Mouse (Mus musculus): Measurements from ENCODE around the gene Btbd6. TPM values are rescaled to one million over a fixed set of nuclear protein-coding genes. Genes with fewer than 3 reads are reported as not detected.

Btbd6 gene
- polyA plus RNA-seq, 1 experiment from 2014 or later: 21.9 TPM

GRCm38 (mm10) chr12:113013021-113013491, 36.8 kb downstream of the Btbd6 start:
- 48% methylated on average over 3 of the region's 3 CpGs for WGBS
- Histone ChIP-seq H3K27ac (peak overlapping the region; percentile 95), H3K4me3 (replicated peaks) (no peak overlapping the region), H3K36me3 (no peaks in the 10 kb centered on the region), H3K4me1 (peaks cover 31% of the 10 kb centered on the region), H3K9ac (no peak overlapping the region), H3K4me2 (peak overlapping the region; percentile 87), H3K27me3 (replicated peaks) (no peaks in the 10 kb centered on the region), H3K9me3 (no peaks in the 10 kb centered on the region)
- ATAC-seq (ENCODE audit: insufficient read depth, low FRiP score, low read depth): no peak

DNA sequence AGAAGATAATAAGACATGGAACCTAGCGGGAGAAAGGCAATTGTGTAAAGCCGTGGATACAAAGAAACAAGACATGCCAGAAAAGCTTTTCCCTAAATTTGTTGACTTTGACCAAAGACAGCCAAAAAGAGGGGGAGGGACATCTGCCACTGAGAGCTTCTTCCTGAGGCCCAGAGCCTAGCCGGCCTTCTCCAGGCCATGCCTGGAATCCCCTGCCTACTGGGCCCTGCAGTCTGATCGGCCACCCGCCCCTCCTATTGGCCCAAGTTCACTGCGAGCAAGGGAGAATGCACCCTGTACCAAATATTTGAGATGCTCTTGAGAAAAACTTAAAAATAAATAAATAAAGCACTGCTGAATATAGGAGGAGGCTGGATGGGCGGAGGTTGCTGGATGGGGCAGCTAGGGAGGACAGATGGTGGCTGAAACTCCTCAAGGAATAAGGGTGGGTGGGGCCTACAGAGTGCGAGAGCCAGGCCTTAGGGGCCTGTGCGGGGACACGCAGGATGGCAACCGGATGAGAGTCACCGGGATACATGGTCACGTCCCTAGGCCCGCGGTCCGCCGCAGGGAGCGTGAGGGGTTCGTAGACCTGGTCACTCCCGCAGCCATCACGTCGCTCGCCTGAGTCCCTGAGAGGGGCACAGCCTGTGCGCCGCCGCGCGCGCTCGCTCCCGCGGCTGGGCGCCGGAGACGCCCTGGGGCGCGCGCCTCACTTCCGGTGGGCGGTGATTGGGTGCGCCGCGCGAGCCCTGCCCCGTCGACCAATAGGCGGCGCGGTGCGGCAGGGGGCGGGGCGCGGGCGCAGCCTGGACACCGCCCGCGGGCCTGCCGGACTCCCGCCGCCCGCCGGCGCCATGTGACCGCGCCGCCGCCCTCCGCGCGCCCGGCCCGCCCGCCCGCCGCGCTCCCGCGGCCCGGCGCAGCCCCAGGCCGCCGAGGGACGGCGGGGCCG, 37.6 kb downstream of the Btbd6 start, which contains the start of gene Pacs2:
Gene Pacs2 (plus strand): TSS at position 905 of the 955 bp plus-strand sequence.
- Histone ChIP-seq H3K4me2 (peak within 1 kb of the TSS; percentile 87), H3K27me3 (replicated peaks) (no peaks in the 10 kb centered on the region), H3K4me3 (replicated peaks) (peak within 1 kb of the TSS; percentile 95), H3K27ac (peak within 1 kb of the TSS; percentile 95), H3K9me3 (no peaks in the 10 kb centered on the region), H3K9ac (peak within 1 kb of the TSS; percentile 92), H3K36me3 (no peaks in the 10 kb centered on the region), H3K4me1 (peaks cover 31% of the 10 kb centered on the region)
- ATAC-seq (ENCODE audit: insufficient read depth, low FRiP score, low read depth): peak; percentile 96
- WGBS: 4% methylated on average over 27 of the region's 85 CpGs

GRCm38 (mm10) chr12:113014561-113015556, 38.6 kb downstream of the Btbd6 start:
- H3K4me2 ChIP-seq: peak overlapping the region; percentile 87
- 2% methylated on average over 59 of the region's 64 CpGs for WGBS
- H3K27ac ChIP-seq: peak overlapping the region; percentile 76
- peaks cover 31% of the 10 kb centered on the region for H3K4me1 ChIP-seq
- ATAC-seq (ENCODE audit: insufficient read depth, low FRiP score, low read depth): peak; percentile 15
- peak overlapping the region; percentile 92 for H3K9ac ChIP-seq
- H3K27me3 ChIP-seq (replicated peaks): no peaks in the 10 kb centered on the region
- no peaks in the 10 kb centered on the region for H3K9me3 ChIP-seq
- H3K36me3 ChIP-seq: no peaks in the 10 kb centered on the region
- peak overlapping the region; percentile 95 for H3K4me3 ChIP-seq (replicated peaks)

- no peaks in the 10 kb centered on the region for H3K36me3 ChIP-seq
- no peaks in the 10 kb centered on the region for H3K27me3 ChIP-seq (replicated peaks)
- 72% methylated on average over 4 of the region's 4 CpGs for WGBS
- H3K9ac ChIP-seq: no peak overlapping the region
- H3K9me3 ChIP-seq: no peaks in the 10 kb centered on the region
- H3K4me3 ChIP-seq (replicated peaks): peak overlapping the region; percentile 95; the same call in 1 of the 2 replicates
- peak overlapping the region; percentile 87 for H3K4me2 ChIP-seq
- ATAC-seq (ENCODE audit: insufficient read depth, low FRiP score, low read depth): no peak
- H3K27ac ChIP-seq: no peak overlapping the region
- peaks cover 31% of the 10 kb centered on the region for H3K4me1 ChIP-seq
Measured at GRCm38 (mm10) chr12:113015956-113016355, 39.7 kb downstream of the Btbd6 start.

DNA sequence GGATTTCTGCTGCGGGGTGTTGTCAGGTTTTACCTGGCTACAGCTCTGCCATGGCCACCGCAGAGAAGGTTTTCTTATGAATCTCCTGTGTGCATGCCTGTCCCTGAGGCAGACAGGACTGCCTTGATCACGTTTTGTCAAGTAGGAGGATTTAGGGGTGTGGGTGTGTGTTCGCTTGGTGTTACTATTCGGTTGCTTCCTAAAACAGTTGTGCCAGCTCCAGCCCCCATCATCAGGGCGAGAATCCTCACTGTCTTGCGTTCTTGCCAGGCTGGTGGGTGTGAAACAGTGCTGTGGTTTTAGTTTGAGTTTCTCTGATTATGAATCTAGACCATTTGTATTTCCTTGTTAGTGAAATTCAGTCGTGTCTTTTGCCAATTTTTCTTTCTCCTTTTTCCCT, 40.7 kb downstream of the Btbd6 start:
- Histone ChIP-seq H3K9ac (no peak overlapping the region), H3K27ac (no peak overlapping the region), H3K4me2 (no peak overlapping the region), H3K4me1 (peaks cover 31% of the 10 kb centered on the region), H3K9me3 (no peaks in the 10 kb centered on the region), H3K4me3 (replicated peaks) (no peak overlapping the region), H3K36me3 (no peaks in the 10 kb centered on the region), H3K27me3 (replicated peaks) (no peaks in the 10 kb centered on the region)
- no peak for ATAC-seq (ENCODE audit: insufficient read depth, low FRiP score, low read depth)
- WGBS: 65% methylated on average over 8 of the region's 8 CpGs

- Histone ChIP-seq H3K9me3 (no peaks in the 10 kb centered on the region), H3K4me3 (replicated peaks) (no peak overlapping the region)
Measured at GRCm38 (mm10) chr12:113017429-113017984, 41.2 kb downstream of the Btbd6 start.

DNA sequence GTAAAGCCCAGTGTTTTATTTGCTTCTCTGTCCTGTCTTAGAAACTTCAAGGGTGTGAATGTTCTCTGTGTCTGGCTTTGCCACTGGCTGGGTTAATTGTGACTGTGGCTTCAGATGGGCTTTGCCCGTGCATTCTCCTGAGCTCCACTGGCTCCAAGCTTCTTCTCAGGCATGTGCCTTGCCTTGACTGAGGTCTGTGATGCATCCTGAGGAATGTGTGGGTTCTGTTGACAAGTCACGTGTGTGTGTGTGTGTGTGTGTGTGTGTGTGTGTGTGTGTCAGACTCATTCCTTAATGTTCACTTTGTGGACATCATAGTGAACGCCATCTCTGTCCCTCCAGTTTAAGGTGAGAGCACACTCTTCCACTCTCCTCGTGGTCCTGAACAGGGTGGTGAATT, 42.5 kb downstream of the Btbd6 start:
- WGBS: 71% methylated on average over 4 of the region's 4 CpGs
- ATAC-seq (ENCODE audit: insufficient read depth, low FRiP score, low read depth): no peak

More at GRCm38 (mm10) chr12:113017429-113017984, 41.2 kb downstream of the Btbd6 start:
- 73% methylated on average over 9 of the region's 9 CpGs for WGBS
- peaks cover 30% of the 10 kb centered on the region for H3K4me1 ChIP-seq
- no peaks in the 10 kb centered on the region for H3K27me3 ChIP-seq (replicated peaks)
- no peak overlapping the region for H3K4me2 ChIP-seq
- no peak overlapping the region for H3K27ac ChIP-seq
- no peak for ATAC-seq (ENCODE audit: insufficient read depth, low FRiP score, low read depth)
- no peaks in the 10 kb centered on the region for H3K36me3 ChIP-seq
- no peak overlapping the region for H3K9ac ChIP-seq

DNA sequence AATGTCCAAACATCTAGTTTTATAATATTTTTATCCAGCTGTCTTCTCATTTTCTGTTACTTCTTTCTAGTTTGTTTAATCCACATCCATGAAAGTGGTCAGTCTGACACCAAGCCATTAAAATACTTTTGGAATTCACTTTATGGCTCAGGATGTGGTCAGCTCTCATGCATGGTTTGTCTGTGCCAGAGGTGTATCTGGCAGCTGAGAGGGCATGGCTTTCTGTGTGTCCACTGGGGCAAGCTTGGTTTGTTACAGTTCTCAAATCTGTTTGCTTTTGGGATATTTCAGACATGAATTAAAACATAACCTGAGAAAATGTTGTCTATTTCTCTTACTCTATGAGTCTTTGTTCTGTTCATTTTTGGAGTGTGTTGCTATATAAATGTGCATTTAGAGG, 45.2 kb downstream of the Btbd6 start:
- Histone ChIP-seq H3K4me1 (peaks cover 9% of the 10 kb centered on the region; the same call in 1 of the 2 replicates), H3K9ac (no peak overlapping the region), H3K27ac (no peak overlapping the region), H3K27me3 (replicated peaks) (no peaks in the 10 kb centered on the region), H3K9me3 (no peaks in the 10 kb centered on the region), H3K4me2 (no peak overlapping the region), H3K4me3 (replicated peaks) (no peak overlapping the region), H3K36me3 (0 out of 2 replicates have a peak, but pooled peaks cover 3% of the 10 kb centered on the region)
- ATAC-seq (ENCODE audit: insufficient read depth, low FRiP score, low read depth): no peak

More for the DNA sequence above, 42.5 kb downstream of the Btbd6 start:
- no peak overlapping the region for H3K9ac ChIP-seq
- no peaks in the 10 kb centered on the region for H3K36me3 ChIP-seq
- no peaks in the 10 kb centered on the region for H3K27me3 ChIP-seq (replicated peaks)
- no peak overlapping the region for H3K27ac ChIP-seq
- H3K4me3 ChIP-seq (replicated peaks): no peak overlapping the region
- H3K4me2 ChIP-seq: no peak overlapping the region
- H3K9me3 ChIP-seq: no peaks in the 10 kb centered on the region
- H3K4me1 ChIP-seq: peaks cover 18% of the 10 kb centered on the region

- no peak overlapping the region for H3K27ac ChIP-seq
- no peak for ATAC-seq (ENCODE audit: insufficient read depth, low FRiP score, low read depth)
- no peaks in the 10 kb centered on the region for H3K27me3 ChIP-seq (replicated peaks)
- no peak overlapping the region for H3K4me2 ChIP-seq
- no peak overlapping the region for H3K9ac ChIP-seq
- H3K9me3 ChIP-seq: no peaks in the 10 kb centered on the region
- H3K4me3 ChIP-seq (replicated peaks): no peak overlapping the region
- H3K36me3 ChIP-seq: 0 out of 2 replicates have a peak, but pooled peaks cover 3% of the 10 kb centered on the region
- H3K4me1 ChIP-seq: 0 out of 2 replicates have a peak, but pooled peaks cover 2% of the 10 kb centered on the region
- 79% methylated on average over 4 of the region's 4 CpGs for WGBS
Measured at GRCm38 (mm10) chr12:113023082-113023481, 46.8 kb downstream of the Btbd6 start.

DNA sequence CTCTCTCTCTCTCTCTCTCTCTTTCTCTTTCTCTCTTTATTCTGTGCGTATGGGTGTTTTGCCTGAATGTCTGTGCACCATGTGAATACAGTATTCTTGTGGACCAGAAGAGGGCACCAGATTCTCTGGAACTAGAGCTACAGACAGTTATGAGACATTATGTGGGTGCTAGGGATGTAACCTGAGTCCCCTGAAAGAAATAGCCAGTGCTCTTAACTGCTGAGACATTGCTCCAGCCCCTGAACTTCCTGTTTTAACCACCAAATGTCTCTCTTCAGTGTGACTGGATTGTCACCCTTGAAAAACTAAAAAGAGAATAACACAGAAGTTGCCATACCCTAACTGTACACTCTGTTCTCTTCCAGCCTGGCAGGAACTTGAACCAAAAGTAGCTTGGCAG, 50.3 kb downstream of the Btbd6 start:
- ATAC-seq (ENCODE audit: insufficient read depth, low FRiP score, low read depth): no peak
- Histone ChIP-seq H3K4me1 (0 out of 2 replicates have a peak, but pooled peaks cover 16% of the 10 kb centered on the region), H3K9ac (no peak overlapping the region), H3K9me3 (no peaks in the 10 kb centered on the region), H3K4me2 (no peak overlapping the region), H3K27me3 (replicated peaks) (no peaks in the 10 kb centered on the region), H3K36me3 (0 out of 2 replicates have a peak, but pooled peaks cover 3% of the 10 kb centered on the region), H3K27ac (no peak overlapping the region), H3K4me3 (replicated peaks) (no peak overlapping the region)
- 97% methylated on average over 1 of the region's 1 CpGs for WGBS

DNA sequence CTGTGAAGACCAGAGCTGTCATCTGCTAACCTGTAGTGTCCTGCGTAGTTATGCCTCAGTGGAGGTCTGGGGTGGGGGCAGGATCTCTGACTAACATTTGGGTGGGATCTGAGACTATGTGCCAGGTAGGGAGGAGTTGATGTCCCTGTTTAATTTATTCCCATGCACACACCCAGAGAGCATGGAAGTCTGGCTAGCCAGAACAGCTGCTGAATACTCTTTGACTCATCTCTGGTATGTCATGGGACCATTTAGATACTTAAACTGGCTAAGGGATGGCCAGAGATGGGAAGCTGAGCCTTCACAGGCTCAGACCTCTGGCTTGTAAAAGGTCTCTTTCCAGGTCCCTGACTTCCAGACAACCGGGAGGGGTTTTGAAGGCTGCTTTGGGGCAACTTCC, 51.2 kb downstream of the Btbd6 start:
- WGBS: 88% methylated on average over 2 of the region's 2 CpGs

More for the DNA sequence above, 51.2 kb downstream of the Btbd6 start:
- no peak for ATAC-seq (ENCODE audit: insufficient read depth, low FRiP score, low read depth)
- Histone ChIP-seq H3K9ac (no peak overlapping the region), H3K4me3 (replicated peaks) (no peak overlapping the region), H3K4me1 (0 out of 2 replicates have a peak, but pooled peaks cover 21% of the 10 kb centered on the region), H3K27me3 (replicated peaks) (no peaks in the 10 kb centered on the region), H3K9me3 (no peaks in the 10 kb centered on the region), H3K36me3 (0 out of 2 replicates have a peak, but pooled peaks cover 3% of the 10 kb centered on the region), H3K4me2 (no peak overlapping the region), H3K27ac (no peak overlapping the region)
